Mouse (Mus musculus): ENCODE measurements around the gene Prdx2. TPM values are rescaled to one million over a fixed set of nuclear protein-coding genes. Genes with fewer than 3 reads are reported as not detected.

Prdx2 gene
- total RNA-seq, 4 experiments from 2014 or later, result 328 to 384 (median 347) TPM

DNA sequence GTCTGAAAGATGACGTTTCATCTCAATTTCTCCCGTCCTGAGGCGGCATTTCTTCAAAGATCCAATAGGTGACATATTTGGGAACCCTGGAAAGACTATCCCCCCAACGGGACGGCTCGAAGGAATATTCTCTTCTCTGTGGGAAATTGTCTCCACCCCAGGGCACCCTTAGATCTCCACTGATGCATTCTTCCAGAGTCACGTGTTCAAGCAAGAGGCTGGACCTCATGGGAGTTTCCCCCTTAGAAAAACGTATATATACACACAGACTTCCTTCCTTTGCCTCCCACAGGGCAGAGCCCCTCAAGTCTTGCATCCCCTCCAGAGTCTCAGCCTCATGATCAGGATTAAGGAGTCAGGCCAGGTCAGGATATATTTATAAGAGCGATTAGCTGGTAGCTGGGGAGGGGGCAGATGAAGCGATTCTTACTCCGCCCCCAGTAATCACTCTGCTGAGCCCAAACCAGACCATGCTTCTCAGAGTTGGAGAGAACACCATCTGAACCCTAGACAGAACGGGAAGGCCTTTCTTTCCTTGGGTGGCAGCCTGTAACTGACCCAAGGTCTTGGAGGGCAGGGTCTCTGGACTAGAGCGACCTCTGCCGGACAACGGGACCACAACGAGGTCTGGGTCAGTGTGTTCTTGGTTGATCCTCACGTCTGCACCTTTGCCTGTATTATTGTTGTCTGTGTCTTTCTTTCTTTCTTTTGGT lies 22.7 kb upstream of the Prdx2 start, which contains the start of gene Rtbdn:
Gene Rtbdn (plus strand): TSS at position 464 of the 713 bp plus-strand sequence.
- no peak for DNase-seq (ENCODE audit: low spot score in 2 of 2)

DNA sequence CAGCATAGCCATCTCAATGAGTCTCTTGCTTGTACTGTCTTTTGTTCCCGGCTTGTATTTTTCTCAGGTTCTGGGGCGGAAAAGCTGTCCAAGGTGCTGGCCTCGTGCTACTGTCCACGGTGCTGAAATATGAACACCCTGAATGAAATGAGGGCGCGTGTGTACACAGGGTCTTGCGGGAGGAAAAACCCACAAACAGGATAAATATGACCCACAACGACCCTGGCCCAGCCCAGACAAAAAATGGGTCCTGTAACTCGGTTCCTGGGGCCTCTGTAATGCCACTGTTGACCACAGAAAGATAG lies 22.2 kb upstream of the Prdx2 start:
- DNase-seq (ENCODE audit: low spot score in 2 of 2), result no peak

DNA sequence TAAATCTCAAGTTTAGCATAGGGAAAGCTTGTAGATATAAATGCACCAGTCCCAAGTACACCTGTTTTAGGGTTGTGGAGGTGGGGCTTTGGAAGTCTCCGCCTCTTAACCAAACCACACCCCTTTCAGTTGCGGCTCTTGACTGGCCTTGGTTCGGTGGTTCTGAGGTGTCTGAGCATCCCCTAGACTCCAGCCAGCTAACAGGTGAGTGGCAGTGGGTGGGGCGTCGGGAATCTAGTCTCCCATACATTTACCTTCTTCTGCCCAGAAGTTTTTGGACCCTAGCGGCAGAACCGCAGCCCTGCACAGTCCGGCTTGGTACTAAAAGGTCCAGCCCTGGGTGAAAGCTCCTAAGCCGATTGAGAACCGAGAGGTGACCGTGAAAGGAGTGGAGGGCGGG lies 19.6 kb upstream of the Prdx2 start:
- DNase-seq (ENCODE audit: low spot score in 2 of 2), result no peak

DNA sequence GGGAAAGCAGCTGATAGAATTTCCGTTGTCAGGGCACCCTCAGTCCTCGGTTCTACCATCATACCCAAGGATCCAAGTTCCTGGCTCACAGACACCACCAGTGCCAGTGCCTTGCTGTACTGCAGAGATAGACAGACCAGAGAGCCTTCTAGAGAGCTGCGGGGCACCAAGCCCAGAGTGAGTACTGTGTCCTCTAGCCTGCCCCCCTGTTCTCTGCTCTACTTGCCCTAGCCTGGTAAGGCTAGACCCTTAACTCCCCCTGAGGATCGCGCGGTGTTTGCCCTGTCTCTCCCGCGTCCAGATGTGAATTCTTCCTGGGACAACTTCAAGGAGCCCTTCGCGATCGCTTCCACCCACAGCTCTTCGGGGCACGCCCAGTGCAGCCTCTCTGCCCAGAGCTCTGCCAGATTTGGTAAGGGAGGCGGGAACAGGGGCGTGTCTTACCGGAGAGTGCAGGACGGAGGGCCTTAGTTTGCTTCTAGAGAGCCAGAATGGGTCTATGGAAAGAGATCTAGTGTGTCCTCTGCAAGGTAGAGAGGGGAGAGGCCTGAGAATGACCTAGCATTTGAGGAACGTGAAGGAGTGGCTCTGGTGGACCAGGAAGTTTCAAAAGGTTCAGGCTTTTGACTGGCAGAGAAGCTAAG lies 16.7 kb upstream of the Prdx2 start:
- DNase-seq (ENCODE audit: low spot score in 2 of 2), result no peak

DNA sequence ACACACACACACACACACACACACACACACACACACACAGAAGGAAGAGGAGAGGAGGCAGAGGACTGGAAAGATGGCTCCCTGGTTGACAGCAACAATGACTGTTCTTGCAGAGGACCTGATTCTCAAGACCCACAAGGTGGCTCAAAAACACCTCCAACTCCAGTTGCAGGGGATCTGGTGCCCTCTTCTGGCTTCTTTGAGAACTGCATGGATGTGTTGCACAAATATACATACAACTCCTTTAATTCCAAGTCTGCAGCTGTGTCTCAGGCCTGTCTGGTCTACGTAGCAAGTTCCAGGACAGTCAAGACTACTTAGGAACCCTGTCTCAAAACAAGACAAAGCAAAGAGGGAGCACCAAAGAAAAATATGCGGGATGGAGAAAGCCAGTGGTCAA lies 12.6 kb upstream of the Prdx2 start:
- no peak for DNase-seq (ENCODE audit: low spot score in 2 of 2)

DNA sequence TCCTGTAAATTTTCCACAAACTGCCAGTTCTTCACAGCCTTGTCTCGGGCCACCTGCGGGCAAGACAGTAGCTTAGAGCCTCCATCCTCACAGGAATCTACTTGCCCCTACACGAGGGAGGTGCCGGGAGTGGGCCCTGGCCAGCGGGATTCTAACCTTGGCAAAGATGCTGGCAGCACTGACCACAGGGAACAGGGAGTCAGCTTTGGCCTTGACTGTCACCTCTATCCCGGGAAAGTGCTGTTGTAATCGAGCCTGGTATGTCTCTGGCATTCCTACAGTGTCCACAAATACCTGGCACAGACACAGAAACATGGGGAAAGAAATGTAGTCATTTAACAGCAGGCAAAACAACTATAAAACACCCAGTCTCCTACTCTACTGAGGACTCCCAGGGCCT lies 9.6 kb upstream of the Prdx2 start:
- no peak for DNase-seq (ENCODE audit: low spot score in 2 of 2)

DNA sequence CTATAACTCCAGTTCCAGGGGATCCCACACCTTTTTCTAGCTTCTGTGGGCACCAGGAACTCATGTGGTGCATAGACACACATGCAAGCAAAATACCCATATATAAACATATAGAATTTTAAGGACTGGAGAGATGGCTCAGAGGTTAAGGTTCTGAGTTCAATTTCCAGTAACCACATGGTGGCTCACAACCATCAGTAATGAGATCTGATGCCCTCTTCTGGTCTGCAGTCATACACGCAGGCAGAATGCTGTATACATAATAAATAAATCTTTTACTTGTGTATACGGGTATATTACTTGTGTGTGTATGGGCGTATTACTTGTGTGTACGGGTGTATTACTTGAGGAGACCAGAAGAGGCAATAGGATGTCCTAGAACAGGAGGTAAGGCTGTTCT lies 5.4 kb upstream of the Prdx2 start:
- DNase-seq (ENCODE audit: low spot score in 2 of 2), result no peak

DNA sequence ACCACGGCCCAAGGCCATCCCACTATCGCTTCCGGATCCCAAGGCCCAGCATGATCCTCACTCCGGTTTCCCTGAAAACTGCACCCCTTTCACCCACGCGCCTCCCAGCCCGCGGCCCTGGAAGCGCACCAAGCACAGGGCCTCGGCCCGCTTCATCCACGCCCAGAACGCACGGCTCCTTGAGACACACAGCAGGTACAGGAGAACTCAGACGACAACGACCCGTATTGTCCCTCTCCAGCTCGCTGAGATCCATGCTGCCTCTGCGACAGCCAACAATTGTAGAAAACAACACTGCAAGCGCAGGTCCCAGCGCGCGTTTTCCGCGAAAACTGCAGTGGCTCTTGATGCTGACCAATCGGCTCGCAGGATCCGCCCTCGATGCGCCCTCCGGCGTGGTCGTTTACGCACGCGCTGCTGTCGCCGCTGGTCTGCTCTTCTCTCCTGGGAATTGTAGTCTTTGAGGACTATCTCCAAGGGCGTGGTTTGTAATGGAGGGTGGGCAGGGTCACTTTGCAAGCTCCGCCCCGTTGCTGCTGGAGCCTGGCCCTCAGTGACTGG lies 3.6 kb upstream of the Prdx2 start:
- DNase-seq (ENCODE audit: low spot score in 2 of 2), result peak; percentile 80 to 94

DNA sequence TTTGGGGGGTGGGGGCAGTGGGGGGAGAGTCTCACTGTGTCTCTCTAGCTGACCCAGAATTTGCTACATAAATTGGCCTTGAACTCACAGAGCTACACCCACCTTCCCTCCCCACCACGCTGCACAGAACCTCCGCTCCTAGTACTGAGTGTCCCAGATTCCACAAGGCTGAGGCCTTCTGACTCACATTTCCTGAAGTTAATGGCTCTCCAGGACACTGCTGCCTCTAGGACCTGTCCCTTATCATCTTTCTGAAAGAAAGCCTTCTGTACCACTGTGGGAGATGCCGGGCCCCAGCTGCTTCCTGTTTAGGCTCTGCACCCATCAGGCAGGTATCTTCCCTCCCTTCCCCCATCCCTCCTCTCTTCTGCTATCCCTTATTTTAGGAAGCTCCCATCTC lies 2.8 kb upstream of the Prdx2 start:
- DNase-seq (ENCODE audit: low spot score in 2 of 2), result no peak

DNA sequence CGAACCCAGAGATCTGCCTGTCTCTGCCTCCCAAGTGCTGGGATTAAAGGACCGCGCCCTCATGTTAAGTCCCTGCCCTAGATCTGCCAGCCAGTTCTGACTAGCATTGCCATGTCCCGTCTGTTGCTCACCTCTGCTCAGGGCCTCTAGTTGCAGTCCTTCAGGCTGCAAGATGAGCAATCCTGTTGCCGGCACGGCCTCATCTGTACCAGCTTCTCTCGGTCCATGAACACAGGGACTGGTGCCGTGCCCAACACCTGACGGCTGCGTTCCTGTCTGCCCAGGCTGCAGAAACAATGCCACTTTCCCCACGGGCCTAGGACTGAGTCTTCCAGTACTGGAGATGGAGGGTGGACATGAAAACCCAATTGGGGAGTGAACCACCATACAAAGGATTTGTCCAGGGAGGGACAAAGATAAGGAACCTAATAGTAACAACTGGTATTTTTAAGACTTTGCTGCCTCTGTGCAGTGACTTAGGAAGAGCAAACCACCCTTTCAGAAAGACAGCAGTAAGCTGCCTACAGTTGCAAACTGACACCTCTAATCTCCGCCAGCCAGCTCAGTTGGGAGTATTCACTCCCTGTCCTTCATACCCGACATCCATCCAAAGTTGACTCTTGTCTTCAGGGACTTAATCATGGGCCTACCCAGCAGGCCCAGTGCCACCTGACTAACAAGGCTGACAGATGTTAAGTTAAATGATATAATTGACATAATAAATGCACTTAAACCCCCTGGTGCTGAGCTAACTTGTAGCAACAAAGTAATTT lies 1.7 kb upstream of the Prdx2 start:
- DNase-seq (ENCODE audit: low spot score in 2 of 2), result no peak

DNA sequence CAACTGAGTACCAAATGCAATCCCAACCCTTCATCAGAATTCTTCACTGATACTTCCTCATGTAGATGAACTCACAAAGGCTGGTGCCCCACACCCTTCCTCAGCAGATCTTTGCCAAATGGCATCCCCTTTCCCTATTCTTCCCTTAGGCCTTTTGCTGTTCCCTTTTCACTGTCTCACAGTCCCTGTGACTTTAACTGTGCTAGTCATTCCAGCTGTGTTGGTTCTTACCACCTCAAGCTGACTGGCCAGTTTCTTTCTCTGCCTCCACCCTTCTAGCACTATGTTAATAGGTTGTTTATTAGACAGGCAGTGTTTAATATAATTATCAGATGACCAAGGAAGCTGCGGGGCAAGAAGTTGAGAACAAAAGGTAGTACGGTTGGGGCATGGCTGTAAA lies 737 bp upstream of the Prdx2 start:
- no peak for DNase-seq (ENCODE audit: low spot score in 2 of 2)

DNA sequence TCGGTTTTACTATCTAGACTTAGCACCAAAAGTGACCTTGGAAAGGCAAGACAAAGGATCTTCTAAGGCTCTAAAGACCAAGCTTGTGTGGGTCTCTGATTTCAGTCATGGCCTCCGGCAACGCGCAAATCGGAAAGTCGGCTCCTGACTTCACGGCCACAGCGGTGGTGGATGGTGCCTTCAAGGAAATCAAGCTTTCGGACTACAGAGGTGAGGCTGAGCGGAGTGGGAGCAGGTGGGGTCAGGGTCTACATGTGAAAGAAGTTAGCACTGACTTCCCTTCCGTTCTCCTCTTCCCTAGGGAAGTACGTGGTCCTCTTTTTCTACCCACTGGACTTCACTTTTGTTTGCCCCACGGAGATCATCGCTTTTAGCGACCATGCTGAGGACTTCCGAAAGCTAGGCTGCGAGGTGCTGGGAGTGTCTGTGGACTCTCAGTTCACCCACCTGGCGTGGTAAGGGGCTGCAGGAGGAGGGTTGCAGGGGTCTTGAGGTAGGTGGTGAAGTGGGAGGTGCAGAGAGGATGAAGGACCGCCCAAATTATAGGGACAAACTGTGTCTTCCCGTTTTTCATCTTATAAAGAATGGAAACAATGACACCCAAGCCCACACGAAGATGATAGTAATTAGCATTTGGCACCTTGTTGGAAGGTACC lies 876 bp downstream of the Prdx2 start:
- DNase-seq (ENCODE audit: low spot score in 2 of 2), result no peak

DNA sequence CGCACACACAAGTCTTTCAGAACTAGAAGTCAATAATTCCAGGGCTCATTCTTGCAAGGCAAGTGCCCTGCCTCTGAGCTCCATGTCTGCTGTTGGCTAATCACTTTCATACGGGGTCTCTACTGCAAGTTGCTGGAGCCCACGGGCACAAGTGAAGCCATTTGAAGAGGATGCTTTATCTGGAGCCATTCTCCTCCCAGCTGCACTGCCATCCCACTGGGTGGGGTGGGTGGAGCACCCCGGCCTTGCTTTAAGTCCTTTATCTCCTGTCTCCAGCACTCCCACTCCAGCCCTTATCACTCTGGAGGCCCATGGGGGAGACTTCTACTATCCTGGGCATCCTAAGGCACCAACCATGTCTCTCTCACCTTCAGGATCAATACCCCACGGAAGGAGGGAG lies 1.5 kb downstream of the Prdx2 start:
- no peak for DNase-seq (ENCODE audit: low spot score in 2 of 2)

DNA sequence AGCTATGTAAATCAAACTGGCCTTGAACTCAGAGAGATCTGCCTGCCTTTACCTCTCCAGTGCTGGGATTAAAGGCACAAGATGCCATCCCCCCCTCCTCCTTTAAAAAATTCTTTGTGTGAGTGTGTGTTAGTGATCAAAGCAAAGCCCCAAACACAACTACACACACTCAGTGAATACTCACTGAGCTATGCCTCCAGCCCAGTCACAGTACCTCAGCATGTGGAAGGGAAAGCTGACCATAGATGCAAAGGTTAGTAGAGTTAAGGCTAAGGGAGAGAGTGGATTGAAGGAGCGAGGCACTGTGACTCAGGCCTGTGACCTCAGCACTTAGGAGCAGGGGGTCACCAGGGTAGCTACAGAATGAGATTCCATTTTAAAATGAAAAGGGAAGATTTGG lies 3.7 kb downstream of the Prdx2 start:
- DNase-seq (ENCODE audit: low spot score in 2 of 2), result no peak

DNA sequence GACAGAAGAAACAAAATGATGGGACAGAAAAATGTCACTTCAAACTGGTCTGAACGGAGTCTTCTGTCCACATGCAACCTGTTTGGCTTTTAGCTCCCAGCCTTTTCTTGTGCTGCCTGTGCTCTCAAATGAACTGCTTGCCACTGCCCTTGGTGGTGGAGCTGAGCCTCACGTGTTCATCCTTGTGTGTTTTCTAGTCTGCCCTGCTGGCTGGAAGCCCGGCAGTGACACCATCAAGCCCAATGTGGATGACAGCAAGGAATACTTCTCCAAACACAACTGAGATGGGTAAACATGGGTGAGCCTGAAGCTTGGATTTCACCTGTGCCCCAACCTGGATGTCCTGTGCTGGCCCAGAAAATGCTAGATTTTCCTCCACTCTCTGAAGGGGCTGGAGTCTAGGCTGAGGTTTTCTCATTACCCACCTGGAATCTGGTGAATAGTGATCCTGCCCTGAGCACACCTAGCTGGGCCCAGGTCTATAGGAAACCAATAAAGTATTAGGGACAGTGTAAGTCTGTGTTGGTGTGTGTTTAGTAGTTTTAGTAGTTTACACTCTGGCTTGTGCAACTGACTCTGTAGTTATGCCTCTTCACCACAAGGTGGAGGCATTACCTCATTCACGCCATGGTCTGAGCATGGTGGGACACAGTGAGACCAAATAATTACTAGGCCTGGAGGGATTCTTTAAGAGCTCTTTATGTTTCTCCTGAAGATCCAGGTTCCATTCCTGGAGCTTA lies 4.6 kb downstream of the Prdx2 start:
- DNase-seq (ENCODE audit: low spot score in 2 of 2), result no peak

DNA sequence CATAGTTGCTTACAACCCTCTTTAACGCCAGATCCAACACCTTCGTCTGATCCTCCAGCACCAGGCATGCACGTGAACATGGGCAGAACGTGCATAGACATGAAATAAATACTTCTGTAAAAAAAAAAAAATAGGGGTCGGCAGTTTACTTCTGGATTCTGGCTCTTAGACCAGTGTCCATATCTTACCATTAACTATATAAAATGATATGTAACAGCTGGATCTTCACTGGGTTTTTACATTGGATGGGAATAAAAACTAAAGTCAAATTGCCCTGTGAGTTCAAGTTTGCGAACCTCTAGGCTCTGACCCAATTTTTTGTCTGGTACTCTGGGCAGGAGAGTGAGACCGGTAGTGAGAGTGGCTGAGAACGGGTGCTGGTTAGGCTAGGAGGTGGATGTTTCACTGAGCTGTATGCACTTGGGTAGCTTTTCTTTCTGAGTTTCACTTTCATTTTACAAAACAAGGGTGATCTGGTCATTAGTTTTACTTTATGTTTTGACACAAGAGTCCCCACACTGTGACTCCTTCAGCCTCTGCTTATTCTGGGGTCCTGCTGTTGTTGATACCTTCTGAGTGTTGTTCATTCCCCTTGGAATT lies 5.3 kb downstream of the Prdx2 start:
- no peak for DNase-seq (ENCODE audit: low spot score in 2 of 2)

DNA sequence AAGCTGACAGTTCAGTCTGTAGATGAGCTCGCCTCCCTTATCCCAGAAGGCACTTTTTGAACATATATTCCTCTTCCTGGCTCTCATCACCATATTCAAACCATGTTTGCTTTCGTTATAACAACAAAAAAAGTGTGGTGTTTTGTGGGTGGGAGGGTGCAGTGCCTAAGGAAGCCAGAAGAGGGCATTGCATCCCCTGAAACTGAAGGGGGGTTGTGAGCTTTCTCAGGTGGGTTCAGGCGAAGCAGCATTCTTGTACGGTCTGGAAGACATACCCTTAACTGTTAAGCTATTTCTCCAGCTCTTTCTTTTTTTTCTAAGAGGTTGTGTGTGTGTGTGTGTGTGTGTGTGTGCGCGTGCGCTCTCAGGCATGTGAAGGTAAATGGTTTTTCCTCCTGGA lies 6.0 kb downstream of the Prdx2 start:
- DNase-seq (ENCODE audit: low spot score in 2 of 2), result peak in 1 of 2 experiments; percentile 49

DNA sequence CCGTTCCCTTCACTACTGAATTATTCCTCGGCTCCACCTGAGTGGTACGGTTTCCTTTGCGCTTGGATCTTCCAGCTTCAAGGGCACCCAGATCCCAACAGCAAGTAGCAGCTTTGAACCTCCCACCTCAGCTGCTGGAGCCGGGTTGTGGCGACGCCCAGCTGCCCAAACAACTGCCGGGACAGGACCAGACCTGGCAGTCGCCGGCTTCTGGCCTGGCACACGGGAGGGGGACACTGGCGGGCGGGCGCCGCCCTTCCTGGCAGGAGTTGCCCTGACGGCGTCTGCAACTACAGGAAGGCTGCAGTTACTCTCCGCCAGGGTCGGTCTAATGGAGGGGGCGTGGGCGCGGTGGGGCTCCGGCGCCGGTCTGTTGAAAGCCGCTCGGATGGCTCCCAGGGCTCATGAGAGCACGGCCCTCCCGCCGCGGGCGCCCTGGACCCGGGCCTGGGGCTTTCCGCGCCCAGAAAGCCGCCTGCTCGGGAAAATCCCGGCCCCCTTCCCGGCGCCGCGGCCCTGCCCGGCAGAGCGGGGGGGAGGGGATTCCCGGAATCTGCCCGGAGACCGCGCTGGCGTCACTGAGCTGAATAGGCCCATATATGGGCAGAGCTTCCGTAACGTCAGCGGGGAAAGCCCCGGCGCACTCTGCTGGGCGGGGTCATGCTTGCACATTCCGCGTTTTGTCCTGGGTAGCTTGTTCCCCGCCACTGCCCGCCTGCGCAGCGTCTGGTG lies 6.8 kb downstream of the Prdx2 start:
- peak; percentile 88 to 93 for DNase-seq (ENCODE audit: low spot score in 2 of 2)

DNA sequence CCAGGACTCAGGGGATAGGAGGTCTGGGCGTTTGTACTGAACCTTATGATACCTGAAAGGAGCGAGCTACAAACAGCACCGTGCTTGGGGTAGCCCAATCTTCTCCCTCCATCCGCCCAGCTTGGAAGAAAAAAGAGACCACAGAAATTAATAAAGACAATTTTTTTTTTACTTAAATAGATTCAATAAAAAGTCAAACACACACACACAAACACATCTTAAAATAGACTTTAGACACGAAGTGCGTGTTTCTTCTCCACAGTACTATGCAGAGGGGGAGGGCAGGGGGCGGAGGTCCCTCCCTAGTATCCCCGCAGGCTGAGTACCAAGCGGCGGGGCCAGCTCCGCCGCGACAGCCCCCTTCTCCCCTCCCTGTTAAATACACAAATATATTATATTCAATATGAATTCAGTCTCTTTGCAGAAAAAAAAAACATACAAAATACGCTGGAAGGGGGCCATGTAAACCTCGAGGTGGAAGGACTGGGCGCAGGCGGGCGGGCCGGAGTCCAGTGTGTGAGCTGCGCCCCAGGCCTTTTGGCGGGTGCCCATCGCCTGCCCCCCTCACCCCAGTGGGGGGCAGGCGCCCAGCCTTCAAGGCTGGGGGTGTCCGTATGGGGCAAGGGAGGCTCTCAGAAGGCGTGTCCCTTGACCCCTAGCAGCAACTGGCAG lies 7.5 kb downstream of the Prdx2 start:
- no peak for DNase-seq (ENCODE audit: low spot score in 2 of 2)

All from left cerebral cortex, adult 8-10 months (tissue).